Mouse (Mus musculus) heart, postnatal 10 days (tissue): ENCODE measurements around the gene Gpr39. TPM values are rescaled to one million over a fixed set of nuclear protein-coding genes. Genes with fewer than 3 reads are reported as not detected.

Source experiments
- DNase-seq, 2 experiments: peaks; one replicate each; pipeline ENCODE4 v3.0.0; 2021
- intact Hi-C: fragments of 180-260 bp; cut with DNase I; formaldehyde crosslinking; loops from one replicate; pipeline ENCODE4 v1.15.1; 2025
- total RNA-seq, 2 experiments: library from RNA; stranded (reverse); gene quantifications; 2 replicates each; pipeline ENCODE4 v1.2.3; 2021

Gpr39 gene
- total RNA-seq, 2 experiments from 2014 or later = 0.69 to 1.0 TPM

DNA sequence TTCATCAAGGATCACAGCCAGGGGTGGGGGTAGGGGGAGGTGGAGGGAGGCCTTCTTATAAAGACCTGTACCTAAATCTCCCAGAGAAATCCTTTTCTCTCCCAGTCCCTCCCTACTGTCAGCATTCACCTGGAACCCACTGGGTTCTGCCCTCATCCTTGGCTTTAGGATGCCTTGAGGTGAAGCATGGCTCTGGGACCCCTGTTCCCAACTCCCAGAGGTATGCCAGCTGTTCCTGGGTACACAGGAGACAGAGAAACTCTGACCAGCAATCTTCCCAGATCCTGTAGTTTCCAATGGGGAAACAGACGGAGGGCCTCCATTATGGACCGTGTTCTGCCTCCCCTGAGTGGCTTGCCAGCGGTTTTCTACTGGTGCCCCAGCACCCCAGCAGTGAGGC is 243.9 kb downstream of the Gpr39 start:
- intact Hi-C loops = no loop called here
- DNase-seq = no peak

DNA sequence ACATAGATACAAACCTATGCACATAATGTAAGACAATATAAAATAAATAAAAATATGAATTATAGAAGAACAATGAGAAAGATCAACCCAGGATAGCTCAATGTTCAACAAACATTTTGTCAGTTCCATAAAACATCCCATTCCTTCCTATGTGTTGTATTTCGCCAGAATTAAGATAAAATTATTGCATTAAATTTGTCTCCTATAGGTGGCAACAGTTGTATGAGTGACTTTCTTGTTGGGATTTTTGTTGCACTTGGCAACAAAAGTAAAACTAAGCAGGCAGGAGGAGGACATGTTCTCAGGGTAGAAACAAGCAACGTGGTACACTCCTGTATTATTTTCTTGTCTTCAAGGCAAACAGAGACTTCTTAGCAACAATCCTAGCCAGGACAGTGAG is 246.3 kb downstream of the Gpr39 start:
- intact Hi-C loops = no loop called here
- no peak for DNase-seq

Other genes with a start within 250 kb of the Gpr39 start
- 100 to 1,000 TPM; 270 to 287 TPM for gene Actr3, start 241.3 kb upstream of the Gpr39 start, total RNA-seq
- 100 to 1,000 TPM in 1 of 2 experiments, 10 to 100 TPM in 1; 95.1 to 123 TPM for gene Slc35f5, start 116.4 kb upstream of the Gpr39 start, total RNA-seq
- gene Lypd1, start 236.1 kb downstream of the Gpr39 start, total RNA-seq = under 1 TPM; 0.57 to 0.60 TPM